Mouse (Mus musculus) megakaryocyte, embryonic 14.5 days (primary cell): Measurements from ENCODE around the gene Lipt1. TPM values are rescaled to one million over a fixed set of nuclear protein-coding genes. Genes with fewer than 3 reads are reported as not detected.

Source experiments
- H3K27me3 ChIP-seq: replicated peaks from 2 replicates; pipeline ENCODE3; 2012; ENCODE audit warnings: inconsistent platforms
- H3K36me3 ChIP-seq: replicated peaks from 2 replicates; pipeline ENCODE3; 2012; ENCODE audit warnings: low read length, inconsistent platforms, mixed read lengths
- H3K4me1 ChIP-seq: 2 replicates; pipeline ENCODE4 v1.6.1; 2012; ENCODE audit warnings: inconsistent platforms
- H3K4me3 ChIP-seq: replicated peaks from 2 replicates; pipeline ENCODE3; 2012; ENCODE audit warnings: moderate library complexity, mild to moderate bottlenecking, inconsistent platforms
- H3K9me3 ChIP-seq: 2 replicates; pipeline ENCODE4 v1.6.1; 2012; ENCODE audit warnings: inconsistent platforms
- FLI1 ChIP-seq: IDR thresholded peaks from 2 replicates; pipeline ENCODE4 v1.6.1; 2012; ENCODE audit warnings: low read length, inconsistent platforms, mixed read lengths
- GATA1 ChIP-seq: IDR thresholded peaks from 3 replicates; pipeline ENCODE4 v1.6.1; 2012; ENCODE audit warnings: mixed read lengths, low read length, inconsistent platforms, borderline replicate concordance
- polyA plus RNA-seq: library from polyadenylated mRNA; stranded (reverse); fragments of >175 nt; gene quantifications from 2 replicates; pipeline ENCODE4 v1.2.3, GENCODE M21; 2012; ENCODE audit warnings: low replicate concordance; ENCODE audit not compliant: insufficient read depth

Gene Lipt1
- polyA plus RNA-seq, 1 experiment = not detected

DNA sequence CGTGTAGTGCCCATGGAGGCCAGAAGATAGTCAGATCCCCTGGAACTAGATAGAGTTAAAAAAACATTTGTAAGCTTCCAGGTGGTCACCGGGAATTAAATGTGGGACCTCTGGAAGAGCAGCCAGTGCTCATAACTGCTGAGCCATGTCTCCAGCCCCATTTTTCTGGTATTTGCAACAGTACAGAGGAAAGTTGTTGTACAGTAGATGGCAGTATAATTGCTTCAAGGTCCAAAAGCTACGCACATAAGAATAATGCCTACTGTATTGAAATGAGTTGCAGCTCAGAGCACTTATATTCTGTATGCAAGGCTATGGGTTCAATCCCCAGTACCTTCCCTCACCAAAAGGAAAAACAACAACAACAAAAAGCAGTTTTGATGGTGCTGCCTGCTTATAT lies 19.9 kb downstream of the Lipt1 start:
- H3K4me1 ChIP-seq = peaks cover 53% of the 10 kb centered on the region

DNA sequence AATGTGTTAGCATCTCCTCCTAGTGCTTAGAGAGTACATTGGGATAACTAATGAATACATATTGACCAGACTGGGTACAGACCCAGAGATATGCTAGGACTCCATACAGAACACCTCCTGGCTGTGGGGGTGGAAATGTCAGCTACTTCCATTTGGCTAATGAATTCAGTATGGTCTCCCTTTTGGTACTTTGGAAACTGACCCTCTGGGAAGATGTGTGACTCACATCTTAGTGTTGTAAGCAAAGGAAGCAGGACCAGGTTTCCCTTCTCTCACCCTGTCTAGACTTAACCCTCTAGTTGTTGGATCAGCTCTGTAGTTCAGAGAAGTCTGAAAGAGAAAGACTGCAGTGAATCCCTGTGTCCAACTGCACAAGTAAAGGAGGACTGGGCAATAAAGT lies 23.1 kb downstream of the Lipt1 start:
- Histone ChIP-seq H3K36me3 (peaks cover 65% of the 10 kb centered on the region), H3K4me3 (no peak overlapping the region), H3K9me3 (no peaks in the 10 kb centered on the region), H3K27me3 (no peaks in the 10 kb centered on the region), H3K4me1 (peaks cover 24% of the 10 kb centered on the region)
- TF ChIP-seq FLI1 = no peak
- TF ChIP-seq GATA1 = no peak

More for the DNA sequence above, 19.9 kb downstream of the Lipt1 start:
- H3K9me3 ChIP-seq = no peaks in the 10 kb centered on the region
- peaks cover 45% of the 10 kb centered on the region for H3K36me3 ChIP-seq
- TF ChIP-seq FLI1 = no peak
- TF ChIP-seq GATA1 = no peak
- H3K27me3 ChIP-seq = no peaks in the 10 kb centered on the region
- H3K4me3 ChIP-seq = peak overlapping the region; percentile 99

DNA sequence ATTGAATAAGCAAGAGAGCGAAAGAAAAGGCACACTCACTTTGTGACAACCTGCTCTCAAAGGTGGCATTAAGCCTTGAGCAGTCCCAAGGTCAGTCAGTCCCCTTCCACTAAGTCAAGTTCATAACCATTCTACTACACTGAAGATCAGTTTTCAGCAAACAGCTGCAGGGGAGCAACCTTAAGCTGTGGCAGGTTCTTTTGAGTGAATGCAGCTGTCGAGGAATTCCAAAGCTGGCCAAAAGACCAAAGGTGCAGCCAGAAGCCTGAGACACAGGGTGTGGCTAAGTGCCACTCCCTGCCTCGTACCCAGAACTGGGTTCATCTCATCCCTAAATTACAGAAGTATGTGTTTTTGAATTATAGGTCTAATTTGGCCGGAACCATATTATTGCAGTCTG lies 28.3 kb downstream of the Lipt1 start:
- TF ChIP-seq FLI1 (no peak), GATA1 (no peak)
- peaks cover 56% of the 10 kb centered on the region for H3K36me3 ChIP-seq
- H3K4me3 ChIP-seq = no peak overlapping the region
- H3K27me3 ChIP-seq = no peaks in the 10 kb centered on the region
- no peaks in the 10 kb centered on the region for H3K9me3 ChIP-seq
- H3K4me1 ChIP-seq = peaks cover 11% of the 10 kb centered on the region

DNA sequence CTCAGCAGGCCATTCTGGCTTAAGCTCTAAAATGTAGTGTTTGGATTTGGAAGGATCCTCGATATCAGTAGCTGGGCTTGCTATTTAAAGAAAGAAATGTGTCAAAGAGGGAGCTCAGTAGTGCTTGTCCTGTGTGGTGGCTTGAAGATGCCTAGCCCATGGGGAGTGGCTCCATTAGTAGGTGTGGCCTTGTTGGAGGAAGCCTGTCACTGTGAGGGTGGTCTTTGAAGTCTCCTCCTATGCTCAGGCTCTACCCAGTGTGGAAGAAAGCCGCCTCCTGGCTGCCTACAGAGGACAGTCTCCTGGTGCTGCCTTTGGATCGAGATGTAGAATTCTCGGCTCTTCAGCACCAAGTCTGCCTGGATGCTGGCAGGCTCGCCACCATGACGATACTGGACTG lies 28.8 kb downstream of the Lipt1 start:
- Histone ChIP-seq H3K4me1 (peaks cover 15% of the 10 kb centered on the region), H3K36me3 (peaks cover 52% of the 10 kb centered on the region)

DNA sequence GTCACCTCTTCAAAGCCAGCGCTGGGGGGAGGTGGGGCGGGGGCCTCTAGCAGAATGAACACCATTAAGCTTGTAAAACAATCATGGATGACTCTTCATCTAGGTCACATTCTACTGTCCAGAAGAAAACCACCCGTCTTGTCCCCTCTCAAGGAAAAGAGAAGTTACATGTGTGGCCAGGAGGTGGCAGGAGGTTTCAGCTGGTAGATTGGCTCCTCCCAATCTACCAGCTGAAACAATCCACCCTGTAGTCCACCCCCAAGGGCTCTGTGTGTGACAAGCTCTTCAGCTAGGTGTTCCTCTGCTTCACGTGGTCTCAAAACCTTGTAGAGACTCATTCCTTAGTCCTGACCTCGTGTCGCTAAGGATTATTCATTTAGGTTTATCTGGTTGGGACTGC lies 31.6 kb downstream of the Lipt1 start:
- Histone ChIP-seq H3K4me1 (peaks cover 23% of the 10 kb centered on the region), H3K36me3 (peaks cover 25% of the 10 kb centered on the region), H3K27me3 (no peaks in the 10 kb centered on the region), H3K4me3 (no peak overlapping the region), H3K9me3 (no peaks in the 10 kb centered on the region)
- no peak for TF ChIP-seq FLI1
- TF ChIP-seq GATA1 = no peak

More for the DNA sequence above, 28.8 kb downstream of the Lipt1 start:
- H3K27me3 ChIP-seq = no peaks in the 10 kb centered on the region
- no peaks in the 10 kb centered on the region for H3K9me3 ChIP-seq
- TF ChIP-seq FLI1 (no peak), GATA1 (no peak)
- H3K4me3 ChIP-seq = no peak overlapping the region

DNA sequence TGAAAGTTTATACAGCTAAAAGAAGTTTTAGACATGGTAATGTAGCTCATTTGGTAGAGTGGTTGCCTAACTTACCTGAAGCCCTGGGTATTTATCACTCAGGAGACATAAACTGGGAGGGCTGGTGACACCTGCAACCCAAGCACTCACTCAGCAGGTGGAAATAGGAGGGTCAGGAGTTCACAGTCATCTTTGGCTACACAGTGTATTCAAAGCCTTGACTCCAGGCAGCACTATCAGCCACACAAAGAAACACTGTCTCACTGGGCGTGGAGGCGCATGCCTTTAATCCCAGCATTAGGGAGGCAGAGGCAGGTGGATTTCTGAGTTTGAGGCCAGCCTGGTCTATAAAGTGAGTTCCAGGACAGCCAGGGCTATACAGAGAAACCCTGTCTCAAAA lies 41.2 kb downstream of the Lipt1 start:
- Histone ChIP-seq H3K9me3 (no peaks in the 10 kb centered on the region), H3K27me3 (peaks cover 28% of the 10 kb centered on the region), H3K4me3 (no peak overlapping the region), H3K4me1 (peaks cover 5% of the 10 kb centered on the region; the same call in 1 of the 2 replicates), H3K36me3 (no peaks in the 10 kb centered on the region)
- TF ChIP-seq FLI1 = no peak
- no peak for TF ChIP-seq GATA1

DNA sequence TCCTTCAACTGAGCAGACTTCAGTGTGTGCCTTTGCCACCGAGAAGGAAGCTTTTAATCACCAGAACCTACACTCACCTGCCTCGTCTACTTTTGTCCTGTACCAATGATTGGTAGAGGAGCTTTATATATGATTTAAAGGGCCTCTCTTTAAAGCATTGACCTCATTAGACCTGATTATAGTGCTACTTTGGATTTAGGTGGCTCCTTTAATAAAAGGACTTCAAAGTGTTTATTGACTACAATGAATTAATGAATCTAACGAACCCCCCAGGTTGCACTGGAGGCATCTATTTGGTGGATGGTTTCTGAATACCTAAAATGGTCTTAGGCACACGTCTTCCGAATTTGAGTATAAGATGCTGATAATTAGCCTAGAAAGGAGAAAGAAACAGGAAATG lies 44.9 kb downstream of the Lipt1 start, which contains the start of gene Lyg2:
Gene Lyg2 (minus strand): TSS at position 101 of the 400 bp plus-strand sequence.
- H3K9me3 ChIP-seq = no peaks in the 10 kb centered on the region
- no peaks in the 10 kb centered on the region for H3K36me3 ChIP-seq
- peak within 1 kb of the TSS; percentile 44 for H3K4me3 ChIP-seq
- TF ChIP-seq GATA1 (no peak), FLI1 (no peak)
- peaks cover 41% of the 10 kb centered on the region for H3K27me3 ChIP-seq
- no peaks in the 10 kb centered on the region for H3K4me1 ChIP-seq

DNA sequence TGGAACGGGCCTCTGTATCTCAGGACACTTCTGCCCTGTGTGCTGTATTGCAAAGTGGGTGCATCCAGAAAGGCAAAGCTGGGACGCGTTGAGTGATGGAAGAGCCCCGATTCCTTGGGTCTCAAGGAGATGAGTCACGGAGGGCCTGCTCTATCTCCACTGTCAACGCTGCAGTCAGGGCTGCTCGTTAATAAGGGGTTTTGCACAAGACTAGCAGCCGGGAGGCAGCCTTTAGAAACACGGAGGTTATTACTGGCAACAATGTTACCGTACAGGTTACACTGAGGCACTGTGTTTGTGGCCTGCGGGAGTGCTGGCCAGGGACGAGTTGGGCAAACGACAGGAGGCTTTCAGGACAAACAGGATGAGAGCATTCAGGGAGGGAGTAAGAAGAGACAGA lies 46.1 kb downstream of the Lipt1 start:
- no peak for TF ChIP-seq GATA1
- no peak for TF ChIP-seq FLI1
- Histone ChIP-seq H3K4me1 (no peaks in the 10 kb centered on the region), H3K9me3 (no peaks in the 10 kb centered on the region), H3K4me3 (no peak overlapping the region), H3K36me3 (no peaks in the 10 kb centered on the region), H3K27me3 (peaks cover 41% of the 10 kb centered on the region)

DNA sequence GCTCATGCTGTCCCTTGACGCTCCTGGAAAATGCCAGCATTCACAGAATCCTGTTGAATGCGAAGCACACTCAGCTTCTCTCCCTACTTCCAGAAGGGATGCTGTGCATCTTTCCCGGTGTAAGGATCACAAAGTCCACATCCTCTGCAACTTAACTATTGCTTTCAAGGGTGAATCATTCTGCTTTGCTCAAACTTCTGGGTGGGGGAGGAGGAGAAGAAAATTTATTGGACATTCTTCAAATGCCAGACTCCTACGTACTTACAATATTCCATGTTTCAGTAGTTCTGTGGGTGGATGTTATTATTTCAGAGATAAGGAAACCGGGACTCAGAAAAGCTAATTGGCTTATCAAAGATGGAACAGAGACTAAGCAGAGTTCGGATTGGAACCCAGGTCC lies 46.6 kb downstream of the Lipt1 start:
- H3K4me3 ChIP-seq = no peak overlapping the region

DNA sequence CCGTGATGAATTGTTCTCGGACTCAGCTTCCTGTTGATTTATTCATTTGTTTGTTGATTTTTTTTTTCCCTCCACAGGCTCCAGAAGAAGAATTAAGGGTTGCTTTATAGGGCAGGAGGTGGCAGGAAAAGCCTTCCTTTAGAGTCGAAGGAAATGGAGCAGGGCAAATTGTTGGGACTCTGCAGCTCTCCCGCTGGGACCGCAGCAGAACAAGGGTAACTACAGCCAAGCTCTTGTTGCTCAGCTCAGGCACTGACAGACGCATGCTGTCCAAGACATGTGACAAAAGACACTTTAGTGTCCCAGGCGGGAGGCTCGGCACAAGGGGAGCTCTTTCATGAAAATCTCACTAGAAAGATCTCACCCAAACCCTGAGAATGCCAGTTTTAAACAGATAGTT lies 51.0 kb downstream of the Lipt1 start:
- TF ChIP-seq GATA1 (no peak), FLI1 (no peak)
- H3K4me1 ChIP-seq = no peaks in the 10 kb centered on the region
- peaks cover 30% of the 10 kb centered on the region for H3K27me3 ChIP-seq
- H3K9me3 ChIP-seq = peaks cover 3% of the 10 kb centered on the region; the same call in 1 of the 2 replicates
- no peak overlapping the region for H3K4me3 ChIP-seq
- no peaks in the 10 kb centered on the region for H3K36me3 ChIP-seq

More for the DNA sequence above, 46.6 kb downstream of the Lipt1 start:
- H3K27me3 ChIP-seq = peaks cover 42% of the 10 kb centered on the region
- no peaks in the 10 kb centered on the region for H3K36me3 ChIP-seq
- H3K4me1 ChIP-seq = no peaks in the 10 kb centered on the region
- no peaks in the 10 kb centered on the region for H3K9me3 ChIP-seq
- TF ChIP-seq GATA1 = no peak
- no peak for TF ChIP-seq FLI1

Other genes with a start within 250 kb of the Lipt1 start
- 10.7 and 15.7 TPM in 2 replicates for gene 2010300C02Rik, start 151.7 kb upstream of the Lipt1 start, polyA plus RNA-seq
- 0.35 TPM in 1 of 2 replicates, not detected in the other for gene Tsga10, start 5.3 kb upstream of the Lipt1 start, polyA plus RNA-seq
- 3.0 and 10.0 TPM in 2 replicates for gene Mitd1, start 18.7 kb downstream of the Lipt1 start, polyA plus RNA-seq
- 6.9 and 19.0 TPM in 2 replicates for gene Mrpl30, start 18.7 kb downstream of the Lipt1 start, polyA plus RNA-seq
- not detected in 2 replicates for gene Lyg2, start 44.8 kb downstream of the Lipt1 start, polyA plus RNA-seq
- gene Lyg1, start 86.0 kb downstream of the Lipt1 start, polyA plus RNA-seq = not detected in 2 replicates
- 3.2 and 4.8 TPM in 2 replicates for gene Txndc9, start 126.2 kb downstream of the Lipt1 start, polyA plus RNA-seq
- gene Eif5b, start 126.3 kb downstream of the Lipt1 start, polyA plus RNA-seq = 3.5 and 69.6 TPM in 2 replicates